Mouse (Mus musculus): ENCODE results near the gene Tmcc1.

The Tmcc1 gene

DNA sequence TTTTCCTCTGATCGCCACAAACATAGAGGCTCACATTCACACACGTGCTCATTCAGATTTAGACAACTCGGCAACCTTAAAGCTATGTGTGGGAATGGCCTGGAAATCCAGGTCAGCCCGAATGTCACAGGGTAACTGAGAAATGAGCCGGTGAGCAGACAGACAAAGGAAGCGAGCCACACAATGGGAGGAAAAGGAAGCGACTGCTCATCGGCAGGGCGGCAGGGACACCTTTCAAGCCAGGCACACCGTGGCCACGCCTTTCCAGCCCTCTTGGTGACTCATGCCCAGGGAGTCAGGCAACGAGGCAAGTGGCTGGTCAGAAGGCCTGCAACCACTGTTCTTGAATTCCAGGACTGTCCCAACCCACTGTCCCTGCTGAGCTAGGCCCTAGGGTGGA lies 183.9 kb downstream of the Tmcc1 start:
- DNase-seq = no peak

DNA sequence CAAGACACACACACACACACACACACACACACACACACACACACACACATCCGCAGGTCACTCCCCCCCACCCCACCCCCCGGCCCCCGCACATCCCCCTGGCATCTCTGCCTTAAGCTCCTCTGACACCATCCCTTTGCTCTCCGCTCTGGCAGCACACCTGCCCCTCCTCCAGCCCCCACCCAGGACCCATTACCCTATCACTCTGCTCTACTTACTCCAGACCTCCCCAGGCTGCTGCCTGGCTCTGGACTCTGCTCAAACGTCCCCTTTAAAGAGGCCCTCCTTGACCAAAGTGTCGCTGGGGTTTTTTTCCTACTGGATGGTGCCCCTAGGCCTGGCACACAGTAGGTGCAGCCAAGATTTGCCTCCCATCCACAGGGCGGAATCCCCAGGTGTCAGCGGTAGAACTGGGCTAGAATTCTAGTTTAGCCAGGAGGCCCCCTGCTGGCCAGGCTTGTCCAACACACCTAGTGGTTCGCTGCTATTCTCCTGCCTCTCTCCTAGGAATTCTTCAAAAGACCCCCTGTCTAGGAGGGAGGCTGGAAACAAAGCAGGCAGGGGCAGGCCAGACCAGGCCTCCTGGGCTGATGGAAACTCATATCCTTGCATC lies 185.6 kb downstream of the Tmcc1 start:
- peak; percentile 87 to 90 for DNase-seq

DNA sequence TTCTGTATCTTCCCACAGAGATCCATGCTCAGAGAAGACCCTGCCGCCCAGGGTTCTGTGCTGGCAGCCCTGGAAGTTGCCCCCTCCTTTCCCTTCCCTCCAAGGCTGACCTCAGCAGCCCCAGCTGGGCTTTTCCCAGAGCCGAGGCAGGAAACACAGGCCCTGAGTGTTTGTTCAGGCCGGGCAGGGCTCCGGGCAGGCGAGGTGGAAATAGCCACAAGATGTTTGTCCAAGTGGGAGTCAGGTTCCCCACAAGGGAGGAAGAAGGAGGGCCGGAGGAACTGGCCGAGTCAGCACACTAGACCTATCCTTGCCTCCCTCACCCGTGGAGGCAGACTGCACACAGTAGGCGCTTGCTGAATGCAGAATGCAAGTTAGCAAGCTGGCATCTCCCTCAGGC lies 186.6 kb downstream of the Tmcc1 start:
- DNase-seq = peak in 1 of 2 experiments; percentile 22

DNA sequence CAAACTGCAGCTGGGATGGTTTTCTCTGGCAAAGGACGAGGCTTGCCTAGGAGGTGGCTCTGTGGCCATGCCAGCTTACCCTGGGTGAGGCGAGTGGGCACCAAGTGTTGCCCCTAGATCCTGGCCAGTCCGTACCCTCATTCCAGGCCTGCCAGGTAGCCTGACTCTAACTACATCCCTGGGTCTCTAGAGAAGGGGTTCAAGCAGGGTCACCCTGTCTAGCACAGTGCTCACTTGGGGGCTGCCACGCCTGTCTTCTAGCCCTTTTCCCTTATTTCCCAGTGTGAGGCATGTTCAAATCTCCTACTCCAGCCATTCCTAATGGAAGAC lies 187.4 kb downstream of the Tmcc1 start:
- DNase-seq = no peak

DNA sequence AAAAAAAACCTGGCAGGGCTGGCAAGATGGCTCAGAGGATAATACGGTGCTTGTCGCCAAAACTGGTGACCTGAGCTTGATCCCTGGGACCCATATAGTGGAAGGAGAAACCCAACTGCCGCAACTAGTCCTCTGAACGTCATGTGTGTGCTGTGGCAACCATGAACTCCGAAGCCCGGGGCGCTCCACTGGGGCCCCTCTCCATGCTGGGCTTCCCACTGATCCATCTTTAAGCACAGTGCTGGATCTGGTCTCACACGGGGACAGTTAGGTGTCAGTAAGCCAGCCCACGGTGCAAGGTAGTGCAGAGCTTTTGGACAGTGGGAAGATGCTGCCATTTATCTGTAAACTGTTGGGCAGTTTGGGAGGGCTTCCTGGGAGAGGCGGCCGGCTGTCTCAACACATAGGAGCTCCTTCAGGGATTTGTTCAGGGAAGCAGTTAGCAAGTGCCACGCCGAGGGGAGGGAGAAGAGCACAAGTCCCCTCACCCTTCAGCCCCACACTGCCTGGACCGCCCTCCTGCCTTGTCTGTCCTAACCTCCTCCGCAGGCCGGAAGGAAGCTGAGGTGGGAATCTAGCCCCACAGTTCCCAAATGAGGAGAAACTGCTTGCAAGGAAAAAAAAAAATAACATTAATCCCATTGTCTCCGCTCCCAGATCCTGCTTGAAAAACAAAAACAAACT lies 187.9 kb downstream of the Tmcc1 start:
- DNase-seq = peak in 1 of 2 experiments; percentile 4

DNA sequence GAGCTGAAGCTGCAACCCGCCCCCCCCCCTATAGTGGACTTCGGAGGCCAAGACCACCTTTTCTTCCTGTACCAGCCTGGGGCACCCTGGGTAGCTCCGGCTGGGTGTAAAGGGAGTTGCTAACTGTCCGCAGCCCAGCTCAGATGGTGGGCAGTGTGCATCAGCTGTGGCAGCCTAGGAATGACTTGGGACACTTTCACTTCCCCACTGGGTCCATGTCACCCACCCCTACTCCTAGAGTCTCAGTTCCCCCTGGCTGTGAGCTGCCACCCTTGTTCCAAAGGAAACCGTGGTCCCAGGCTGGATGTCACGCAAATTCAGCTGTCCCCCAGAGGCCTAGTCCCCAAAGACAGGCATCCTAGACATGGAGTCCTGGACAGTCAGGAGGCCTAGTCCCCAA lies 188.6 kb downstream of the Tmcc1 start:
- DNase-seq = peak in 1 of 2 experiments; percentile 2

DNA sequence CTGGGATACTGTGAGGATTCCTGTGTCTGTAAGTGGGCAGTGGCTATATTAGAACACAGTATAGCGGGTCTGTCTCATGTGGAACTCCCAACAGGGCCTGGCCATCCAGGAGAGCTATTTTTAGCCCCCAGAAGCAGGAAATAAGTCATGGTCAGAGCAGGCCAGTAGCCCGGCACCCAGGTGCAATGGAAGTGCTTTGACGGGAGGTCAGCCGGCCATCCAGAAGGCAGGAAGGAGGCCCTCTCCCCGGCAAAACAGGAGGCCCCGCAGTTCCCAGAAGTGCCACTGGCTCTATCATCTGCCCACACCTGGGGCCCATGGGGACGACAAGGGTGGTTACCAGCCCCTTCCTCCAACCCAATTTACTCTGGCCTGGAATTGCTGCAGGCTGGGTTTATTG lies 189.2 kb downstream of the Tmcc1 start:
- DNase-seq = peak in 1 of 2 experiments; percentile 2

DNA sequence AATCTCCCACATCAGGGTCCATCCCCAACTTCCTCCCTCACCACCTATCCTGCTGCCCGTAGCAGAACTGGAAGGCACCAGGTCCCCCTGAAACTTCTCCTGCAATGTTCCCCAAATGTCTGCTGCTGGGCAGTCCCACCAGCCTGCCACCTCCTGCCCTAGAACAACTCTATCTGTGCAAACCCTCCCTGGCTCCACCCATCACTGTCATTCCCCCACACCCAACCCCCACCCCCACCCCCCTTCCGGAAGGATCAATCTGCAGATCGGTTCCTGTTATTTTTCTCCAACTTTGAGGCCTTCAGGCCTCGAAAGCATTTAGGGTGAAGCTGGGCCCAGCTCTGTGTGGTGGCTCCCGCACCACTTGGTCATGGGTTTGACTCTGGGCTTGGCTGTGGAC lies 189.8 kb downstream of the Tmcc1 start:
- DNase-seq = peak in 1 of 2 experiments; percentile 2

DNA sequence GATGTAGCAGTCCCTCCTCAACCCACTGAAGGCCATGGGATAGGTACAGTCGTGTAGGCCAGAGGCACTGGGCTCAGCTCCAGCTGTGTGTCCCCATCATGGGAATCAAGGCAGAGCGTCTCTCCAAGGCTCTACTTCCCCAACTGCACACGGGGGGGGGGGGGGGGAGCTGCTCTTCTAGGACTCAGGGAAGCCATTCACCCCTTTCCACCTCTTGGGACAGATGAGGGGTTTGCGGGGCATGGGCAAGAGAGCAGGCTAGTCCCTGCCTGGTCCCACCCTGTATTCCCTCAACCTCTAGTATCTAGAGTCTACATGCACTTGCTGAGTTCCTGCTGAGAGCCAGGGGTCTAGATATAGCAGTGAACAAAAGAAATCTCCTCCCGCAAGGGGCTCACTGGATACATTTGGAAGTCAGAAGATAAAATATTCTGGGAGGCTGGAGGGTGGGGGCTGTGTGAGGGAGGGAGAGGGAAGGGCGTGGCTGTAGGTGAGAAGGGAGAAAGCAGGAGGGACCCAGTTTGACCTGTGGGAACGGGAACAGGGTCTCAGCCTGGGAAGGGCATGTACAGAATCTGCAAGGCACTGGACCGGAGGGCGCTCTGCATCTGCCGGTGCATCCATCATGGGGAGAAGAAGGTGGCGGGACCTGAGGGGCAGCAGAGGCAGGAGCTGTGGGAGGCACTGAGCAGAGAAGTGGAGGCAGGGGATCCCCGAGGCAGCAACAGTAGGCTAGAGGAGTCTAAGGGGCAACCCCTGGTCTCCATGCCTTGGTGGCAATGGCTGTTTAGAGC lies 190.8 kb downstream of the Tmcc1 start:
- peak in 1 of 2 experiments; percentile 2 for DNase-seq

DNA sequence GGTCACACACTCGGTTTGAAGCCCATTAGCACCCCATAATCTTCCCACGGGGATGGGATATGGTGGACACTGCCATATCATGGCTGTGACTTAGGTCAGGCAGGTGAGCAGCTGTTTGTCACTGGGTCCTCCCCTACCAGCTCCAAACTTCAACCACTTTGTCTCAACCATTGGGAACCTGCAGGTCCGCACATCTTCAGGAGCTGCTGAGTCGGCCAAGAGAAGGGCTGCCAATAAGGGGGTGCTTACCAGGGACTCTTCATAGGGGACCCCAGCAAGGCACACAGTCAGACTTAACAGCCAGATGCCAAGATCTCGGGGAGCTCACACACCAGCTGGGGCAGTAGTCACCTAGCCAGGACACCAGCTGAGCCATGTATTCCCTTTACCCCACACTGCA lies 192.4 kb downstream of the Tmcc1 start:
- no peak for DNase-seq

DNA sequence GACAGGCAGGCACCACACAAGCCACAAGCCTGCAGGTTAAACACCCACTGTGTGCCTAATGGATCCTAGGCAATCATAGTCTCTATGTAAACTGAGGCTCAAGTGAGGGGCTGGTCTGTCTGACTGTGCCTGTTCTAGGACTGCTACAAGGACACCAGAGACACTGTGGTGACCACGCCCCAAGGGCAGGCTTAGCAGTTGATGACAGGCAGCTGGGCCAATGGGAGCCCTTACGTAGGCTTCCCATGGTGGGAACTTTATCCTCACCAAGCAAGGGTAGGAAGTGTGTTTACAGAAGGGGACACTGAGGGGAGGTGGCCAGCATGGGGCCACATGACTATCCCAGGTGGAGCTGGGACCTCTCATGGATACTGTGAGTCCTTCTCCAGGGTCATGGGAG lies 194.1 kb downstream of the Tmcc1 start:
- DNase-seq = no peak

DNA sequence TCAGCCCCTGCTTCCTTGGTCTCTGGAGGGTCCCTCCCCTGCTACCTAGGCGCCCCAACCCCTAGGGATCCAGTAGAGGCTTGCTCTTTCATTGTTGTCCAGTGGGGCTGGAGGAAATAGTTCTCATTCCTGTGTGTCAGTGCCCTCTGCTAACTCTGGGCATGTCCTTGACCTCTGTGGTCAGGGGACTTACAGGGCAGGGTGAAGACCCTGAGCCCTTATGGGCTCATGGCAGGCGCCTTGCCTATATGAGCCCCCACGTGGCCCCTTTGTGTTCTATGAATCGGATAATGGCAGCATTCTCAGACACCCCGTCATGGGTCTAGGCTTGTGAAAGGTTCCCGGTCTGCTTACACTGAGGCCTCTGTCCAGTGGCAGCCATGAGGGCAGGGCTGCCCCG lies 194.5 kb downstream of the Tmcc1 start:
- no peak for DNase-seq

DNA sequence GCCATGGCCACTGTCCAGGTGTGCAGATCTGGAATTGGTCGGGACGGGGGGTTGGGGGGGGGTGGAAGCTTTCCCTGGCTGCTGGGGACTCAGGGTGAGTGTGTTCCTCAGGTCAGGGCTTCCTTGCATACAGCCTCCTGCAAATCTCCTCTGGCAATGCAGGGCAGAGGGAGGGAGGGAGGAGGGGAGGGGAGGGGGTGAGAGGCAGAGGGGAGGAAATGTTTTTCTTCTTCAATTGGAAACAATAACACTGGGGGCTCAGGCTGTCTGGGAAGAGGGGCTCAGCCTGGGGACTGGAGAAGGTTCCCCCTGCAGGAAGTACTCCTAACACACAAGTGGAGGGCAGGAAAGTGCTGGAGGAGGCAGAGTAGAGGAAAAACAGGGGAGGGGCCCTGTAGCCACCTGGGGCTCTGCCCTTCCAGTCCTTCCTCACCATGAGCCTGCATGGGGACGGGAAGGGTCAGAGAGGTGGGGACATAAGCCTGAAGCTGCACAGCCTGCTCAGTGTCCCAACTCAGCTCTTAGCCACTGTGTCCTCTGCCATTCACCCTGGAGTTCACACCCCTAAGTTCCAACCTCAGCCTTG lies 195.5 kb downstream of the Tmcc1 start:
- DNase-seq = no peak

DNA sequence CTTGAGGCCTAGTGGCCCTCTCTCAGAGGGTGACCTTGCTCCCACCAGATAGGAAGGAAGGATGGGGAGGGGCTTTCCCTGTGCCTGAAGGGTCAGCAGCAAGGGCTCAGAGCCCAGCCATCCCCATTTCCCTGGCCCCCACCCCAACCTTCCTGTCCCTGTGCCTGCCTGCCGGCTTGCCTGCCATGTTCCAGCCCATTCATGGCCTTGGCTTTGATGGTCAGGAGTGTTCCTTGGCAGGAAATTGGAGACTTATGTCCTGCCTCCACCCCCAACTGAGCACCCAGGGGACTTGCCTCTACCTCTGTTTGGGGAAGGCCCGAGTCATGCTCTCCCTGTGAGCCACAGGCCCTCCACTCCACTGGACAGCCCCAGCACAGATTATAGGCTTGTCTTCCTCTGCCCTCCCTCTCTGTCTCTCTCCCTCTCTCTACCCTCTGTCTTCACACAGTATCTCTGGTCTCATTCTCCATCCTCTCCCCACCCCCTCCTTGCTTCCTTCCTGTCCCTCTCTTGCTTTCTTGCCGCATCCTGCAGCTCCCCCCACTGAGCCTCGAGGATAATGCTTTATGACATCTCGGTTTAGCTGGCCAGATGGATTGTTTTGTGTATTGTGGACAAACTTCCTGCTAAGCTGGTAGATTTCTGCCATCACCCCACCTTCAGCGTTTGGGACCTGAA lies 197.0 kb downstream of the Tmcc1 start:
- peak; percentile 67 to 69 for DNase-seq

DNA sequence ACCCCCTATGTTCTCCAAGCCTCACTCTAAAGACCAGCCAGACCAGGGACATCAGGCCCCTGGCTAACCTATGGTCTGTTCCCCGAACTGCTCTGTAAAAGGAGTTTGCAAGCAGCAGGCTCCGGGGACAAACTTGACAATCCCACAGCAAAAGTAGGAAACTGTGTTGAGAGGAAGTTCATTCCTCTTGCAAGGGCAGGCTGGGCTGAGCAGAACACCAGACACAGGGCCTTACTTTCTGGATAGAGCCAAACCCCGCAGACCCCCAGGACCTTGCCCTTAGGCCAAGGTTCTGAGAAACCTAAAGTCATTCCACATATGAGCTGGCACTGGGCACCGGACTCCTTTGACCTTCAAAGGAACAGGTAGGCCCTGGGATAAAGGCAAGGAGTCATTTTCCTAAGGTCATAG lies 197.8 kb downstream of the Tmcc1 start:
- DNase-seq = peak in 1 of 2 experiments; percentile 9

DNA sequence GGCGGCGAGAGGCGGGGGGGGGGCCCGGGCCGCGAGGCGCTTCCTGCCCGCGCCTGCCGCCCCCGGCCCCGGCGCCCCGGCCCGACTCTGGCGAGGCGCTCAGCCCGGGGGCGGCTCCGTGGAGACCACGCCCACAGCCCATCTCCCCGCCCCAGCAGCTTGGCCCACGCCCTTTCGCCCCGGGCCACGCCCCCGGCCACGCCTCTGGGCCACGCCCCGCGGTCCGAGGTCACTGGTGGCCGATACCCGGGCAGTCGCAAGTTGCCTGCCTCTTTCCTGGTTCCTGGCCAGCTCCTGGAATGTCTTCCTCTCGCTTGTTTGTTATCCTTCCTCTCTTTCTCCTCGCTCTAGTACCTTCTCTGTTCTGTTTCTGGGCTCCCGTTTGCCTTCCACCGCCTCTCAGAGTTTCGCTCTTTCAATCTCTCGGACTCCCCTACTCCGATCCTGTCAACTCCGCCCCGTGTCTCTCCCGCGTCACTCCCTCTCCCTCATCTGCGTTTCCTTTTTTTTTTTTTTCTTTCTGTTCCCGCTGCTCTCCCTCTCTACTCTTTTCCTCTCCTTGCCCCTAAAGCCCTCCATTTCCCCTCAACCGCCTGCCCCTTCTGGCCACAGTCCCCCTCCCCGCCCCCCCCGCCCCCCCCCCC lies 198.3 kb downstream of the Tmcc1 start, which contains the start of gene Plxnd1:
Gene Plxnd1 (minus strand): TSS at position 129 of the 644 bp plus-strand sequence.
- DNase-seq = peak; percentile 84 to 91

DNA sequence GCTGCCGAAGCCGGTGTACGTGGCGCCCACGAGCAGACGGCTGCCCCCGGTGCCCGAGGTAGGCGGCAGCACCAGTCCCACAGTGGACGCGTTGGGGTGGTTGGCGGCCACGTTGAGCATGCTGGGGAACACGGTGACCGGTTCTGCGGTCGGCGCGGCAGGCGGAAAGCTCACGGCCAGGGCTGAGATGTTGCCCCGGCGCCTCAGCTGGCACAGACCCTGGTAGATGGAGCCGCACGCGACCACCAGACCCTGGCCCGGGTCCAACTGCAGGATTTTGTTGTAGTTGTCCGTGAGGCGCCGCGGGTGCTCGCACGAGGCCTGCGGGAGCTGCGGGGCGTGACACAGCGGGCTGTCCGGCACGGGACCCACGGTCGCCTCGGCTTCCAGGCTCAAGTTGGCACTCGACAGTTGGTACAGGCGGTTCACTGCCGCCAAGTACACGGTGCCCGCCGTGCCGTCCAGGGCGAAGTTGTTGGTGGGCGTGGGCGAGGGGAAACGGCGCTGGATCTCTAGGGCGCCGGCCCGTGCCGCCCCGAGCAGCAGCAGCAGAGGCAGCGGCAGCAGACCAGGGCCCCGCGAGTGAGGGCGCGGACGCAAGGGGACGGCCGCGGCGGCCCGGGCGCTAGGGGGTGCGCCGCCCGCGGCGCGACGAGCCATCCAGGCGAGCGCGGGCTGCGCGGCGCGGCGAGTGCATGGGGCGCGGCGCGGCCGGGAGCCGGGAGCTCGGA lies 199.0 kb downstream of the Tmcc1 start:
- DNase-seq = peak; percentile 68 to 72

DNA sequence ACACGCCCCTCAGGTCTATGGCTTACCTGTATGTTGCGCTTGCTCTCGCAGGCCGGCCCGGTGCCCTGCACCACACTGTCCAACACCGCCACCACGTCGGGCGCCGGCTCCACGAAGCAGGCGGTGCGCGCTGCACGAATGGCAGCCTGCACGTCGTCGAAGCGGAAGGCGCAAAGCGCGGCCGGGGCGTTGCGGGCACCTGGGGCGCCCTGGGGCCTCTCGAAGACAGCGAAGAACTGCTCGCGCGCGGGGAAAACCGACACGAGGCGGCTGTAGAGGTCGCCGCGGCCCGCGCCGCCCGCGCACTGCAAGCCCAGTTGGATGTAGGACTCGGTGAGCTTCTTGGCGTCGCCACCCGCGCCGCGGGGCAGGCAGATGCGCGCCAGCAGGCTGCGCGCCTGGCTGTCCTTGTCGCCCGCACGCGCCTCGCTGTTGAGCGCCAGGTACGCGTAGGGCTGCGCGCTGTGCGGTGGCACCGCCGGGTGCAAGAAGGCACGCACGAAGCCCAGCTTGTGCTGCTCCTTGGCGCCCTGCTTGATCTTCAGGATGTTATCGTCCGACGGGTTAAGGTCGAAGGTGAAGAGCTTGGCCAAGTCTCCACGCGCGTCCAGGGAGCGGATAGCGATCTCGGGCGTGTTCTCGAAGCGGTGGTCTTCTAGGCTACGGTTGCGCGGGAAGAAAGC lies 199.7 kb downstream of the Tmcc1 start:
- DNase-seq = peak; percentile 59 to 62

DNA sequence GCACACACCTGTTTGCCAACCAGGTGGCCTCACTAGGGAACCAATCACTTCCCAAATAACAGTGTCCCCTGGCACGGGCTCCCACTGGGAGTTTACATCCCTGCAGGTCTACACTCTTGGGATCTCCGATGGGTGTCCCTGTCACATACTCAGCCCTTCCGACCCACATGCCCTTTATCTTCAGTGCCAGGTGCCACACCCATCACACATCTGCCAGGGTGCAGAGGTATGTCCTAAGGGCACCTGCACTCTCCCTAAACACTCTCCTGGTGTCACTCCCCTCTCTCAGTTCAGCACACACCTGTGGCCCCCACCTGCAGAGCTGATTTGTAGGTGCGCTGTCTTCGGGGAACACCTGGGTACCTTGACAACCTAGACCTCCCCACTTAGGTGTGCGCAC lies 200.3 kb downstream of the Tmcc1 start:
- DNase-seq = no peak

DNA sequence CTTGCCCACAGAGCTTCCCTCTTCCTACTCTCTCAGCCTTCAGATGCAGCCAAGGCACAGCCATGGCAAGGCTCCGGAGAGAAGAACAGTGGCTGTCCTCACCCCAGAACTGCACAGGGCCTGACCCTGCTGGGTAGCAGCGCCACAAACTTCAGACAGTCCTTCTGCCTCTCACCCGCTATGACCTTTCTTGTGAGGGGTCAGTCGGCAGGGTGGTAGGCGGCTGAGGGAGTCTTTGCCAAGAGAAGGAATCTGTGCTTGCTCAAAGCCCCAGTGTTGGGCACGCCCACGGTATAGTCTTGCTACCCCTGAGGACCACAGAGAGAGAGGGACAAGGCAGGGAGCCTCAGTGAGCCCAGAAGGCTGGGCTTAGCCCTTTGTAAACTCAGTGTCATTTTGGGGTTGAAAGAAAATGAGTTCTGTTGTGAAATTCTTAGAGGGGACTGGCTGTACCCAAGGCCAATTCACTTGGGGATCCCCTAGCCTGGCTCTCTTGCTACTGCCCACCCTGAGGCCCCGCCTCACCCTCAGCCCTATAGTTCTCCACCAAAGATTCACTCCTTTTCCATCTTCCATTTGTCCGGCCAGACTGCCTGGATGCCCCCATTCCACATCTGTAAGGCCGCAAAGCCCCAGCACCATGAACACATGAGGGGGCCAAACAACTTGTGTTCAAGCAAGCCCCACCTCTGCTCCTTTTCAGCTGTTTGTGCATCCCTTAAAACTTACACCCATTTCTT lies 201.2 kb downstream of the Tmcc1 start:
- DNase-seq = no peak

All from cerebellum, postnatal 10 days (tissue).